Mouse (Mus musculus) embryonic fibroblast, embryonic 13.5 days (primary cell): ENCODE measurements around the gene Mrps27.

ENCODE experiments used
- CTCF ChIP-seq: IDR thresholded peaks from 2 replicates; pipeline ENCODE4 v1.5.1; 2011; ENCODE audit warnings: mild to moderate bottlenecking, control low read depth, low read length, moderate library complexity, borderline replicate concordance; ENCODE audit not compliant: insufficient read depth
- POLR2A ChIP-seq: IDR thresholded peaks from 2 replicates; pipeline ENCODE4 v1.6.1; 2011; ENCODE audit warnings: low read depth, mild to moderate bottlenecking, control low read depth, low read length, moderate library complexity

- TF ChIP-seq CTCF (no peak), POLR2A (no peak)
Measured at GRCm38 (mm10) chr13:99378223-99378622, 33.6 kb downstream of the Mrps27 start.
